Mouse (Mus musculus) macrophage (primary cell): Measurements from ENCODE around the gene Nptxr. TPM values are rescaled to one million over a fixed set of nuclear protein-coding genes. Genes with fewer than 3 reads are reported as not detected.
A peak's percentile ranks its signal among the peaks of the same experiment; 100 is the strongest.

Experiments used
- H3K27ac ChIP-seq: fragments of 350-480 bp; formaldehyde crosslinking; 2 replicates; pipeline ENCODE4 v1.9.0; 2021
- H3K36me3 ChIP-seq: fragments of 350-480 bp; formaldehyde crosslinking; 2 replicates; pipeline ENCODE4 v1.9.0; 2021; ENCODE audit errors: inconsistent target
- H3K4me3 ChIP-seq: fragments of 350-480 bp; formaldehyde crosslinking; 2 replicates; pipeline ENCODE4 v1.9.0; 2021; ENCODE audit errors: inconsistent target
- H3K79me2 ChIP-seq: fragments of 350-480 bp; formaldehyde crosslinking; 2 replicates; pipeline ENCODE4 v1.9.0; 2021; ENCODE audit errors: inconsistent target
- WGBS: methylation state at CpG from one replicate; pipeline ENCODE4 v1.1.7; 2026; ENCODE audit warnings: inconsistent platforms; ENCODE audit not compliant: missing documents; 5-methylcytosine and 5-hydroxymethylcytosine counted together
- polyA plus RNA-seq: library from polyadenylated mRNA; stranded (reverse); fragments of 250-400 nt; gene quantifications from 3 replicates; pipeline ENCODE4 v1.2.4, GENCODE M21; 2018; ENCODE audit warnings: inconsistent platforms

Gene Nptxr
- polyA plus RNA-seq, 1 experiment from 2014 or later, result 0.76 TPM

DNA sequence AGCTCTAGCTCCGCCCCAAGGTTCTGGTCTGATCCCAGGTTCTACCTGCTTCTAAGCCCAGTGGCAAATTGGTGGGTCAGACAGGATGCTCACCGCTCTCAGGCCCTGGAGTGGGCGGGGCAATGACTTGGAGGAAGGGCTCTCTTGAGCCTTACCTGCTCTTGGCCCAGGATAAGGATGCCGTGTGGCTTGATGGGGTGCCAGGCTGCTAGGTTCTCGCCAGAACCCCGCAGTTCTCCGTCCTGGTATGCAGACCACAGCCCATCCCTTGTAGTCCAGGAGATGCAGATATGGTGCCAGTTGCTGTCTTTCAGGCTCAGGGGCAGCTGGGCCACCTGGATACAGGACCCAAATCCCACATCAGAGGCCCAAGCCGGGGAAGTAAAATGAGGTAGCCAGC lies 14.5 kb downstream of the Nptxr start:
- Histone ChIP-seq H3K27ac (no peak overlapping the region), H3K36me3 (no peaks in the 10 kb centered on the region), H3K79me2 (no peaks in the 10 kb centered on the region), H3K4me3 (no peak overlapping the region)
- 85% methylated on average over 8 of the region's 8 CpGs for WGBS

DNA sequence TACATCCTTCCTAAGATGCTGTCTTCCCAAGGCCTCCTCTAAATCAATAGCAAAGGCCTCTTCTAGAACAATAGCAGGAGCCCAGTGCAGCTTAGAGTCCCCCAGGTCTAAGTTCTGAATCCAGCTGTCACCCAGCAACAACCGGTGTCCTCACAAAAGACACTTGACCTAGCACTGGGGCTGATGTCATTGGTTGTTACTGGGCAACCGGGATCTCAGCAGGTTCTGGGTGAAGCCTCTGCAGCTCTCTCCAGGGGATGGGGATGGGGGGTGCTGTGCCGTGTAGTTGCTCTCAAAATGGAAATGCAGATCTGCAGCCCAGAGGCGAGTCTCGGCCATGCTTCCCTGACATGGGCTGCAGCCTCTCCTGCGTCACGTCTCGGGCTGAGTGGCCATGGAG lies 16.8 kb downstream of the Nptxr start:
- H3K4me3 ChIP-seq, result no peak overlapping the region
- WGBS, result 75% methylated on average over 8 of the region's 8 CpGs
- no peaks in the 10 kb centered on the region for H3K79me2 ChIP-seq
- no peak overlapping the region for H3K27ac ChIP-seq
- no peaks in the 10 kb centered on the region for H3K36me3 ChIP-seq

DNA sequence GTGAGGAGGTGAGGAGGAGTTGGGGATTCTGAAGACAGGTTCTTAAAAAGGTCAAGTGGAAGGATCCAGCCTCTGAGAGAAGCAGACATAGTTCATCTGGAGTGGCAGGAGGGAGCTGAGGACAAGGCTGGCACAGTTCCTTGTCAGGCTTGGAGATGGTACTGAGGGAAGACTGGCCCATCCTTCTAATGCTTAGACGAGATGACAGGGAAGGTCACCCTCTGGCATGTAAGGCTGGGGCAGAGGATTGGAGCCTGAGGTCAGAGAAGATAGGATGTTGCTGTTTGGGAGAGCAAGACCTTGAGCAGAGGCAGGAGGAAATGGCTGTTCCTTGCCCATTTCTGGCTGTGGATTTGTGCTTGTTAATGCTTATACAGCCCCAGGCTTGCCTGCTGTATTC lies 19.5 kb downstream of the Nptxr start:
- H3K36me3 ChIP-seq, result no peaks in the 10 kb centered on the region

DNA sequence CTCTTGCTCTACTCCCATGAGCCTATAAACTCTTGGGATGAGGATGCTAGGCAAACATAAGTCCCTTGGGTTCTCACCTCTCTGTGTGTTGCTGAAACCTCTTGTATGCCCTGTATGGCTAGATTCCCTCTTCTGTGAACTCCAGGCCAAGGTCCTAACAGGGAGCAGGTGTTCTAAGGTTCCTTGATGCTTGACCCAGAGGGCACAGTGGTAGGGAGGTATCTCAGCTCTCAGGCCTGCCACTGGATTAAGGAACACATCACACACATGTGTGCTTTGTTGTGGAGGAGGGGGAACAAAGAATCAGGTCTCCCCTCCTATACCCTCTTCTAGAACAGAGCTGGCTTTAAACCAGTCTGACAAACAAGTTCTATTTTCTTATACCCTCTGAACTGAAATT lies 26.8 kb downstream of the Nptxr start, which contains the start of gene Dnal4:
Gene Dnal4 (minus strand): TSS at position 101 of the 400 bp plus-strand sequence.
- Histone ChIP-seq H3K79me2 (peaks cover 11% of the 10 kb centered on the region; the same call in 1 of the 2 replicates), H3K4me3 (no peak within 1 kb of the TSS), H3K27ac (no peak within 1 kb of the TSS), H3K36me3 (no peaks in the 10 kb centered on the region)

More for the DNA sequence above, 19.5 kb downstream of the Nptxr start:
- H3K79me2 ChIP-seq, result no peaks in the 10 kb centered on the region
- no peak overlapping the region for H3K4me3 ChIP-seq
- no peak overlapping the region for H3K27ac ChIP-seq
- 80% methylated on average over 1 of the region's 1 CpGs for WGBS

DNA sequence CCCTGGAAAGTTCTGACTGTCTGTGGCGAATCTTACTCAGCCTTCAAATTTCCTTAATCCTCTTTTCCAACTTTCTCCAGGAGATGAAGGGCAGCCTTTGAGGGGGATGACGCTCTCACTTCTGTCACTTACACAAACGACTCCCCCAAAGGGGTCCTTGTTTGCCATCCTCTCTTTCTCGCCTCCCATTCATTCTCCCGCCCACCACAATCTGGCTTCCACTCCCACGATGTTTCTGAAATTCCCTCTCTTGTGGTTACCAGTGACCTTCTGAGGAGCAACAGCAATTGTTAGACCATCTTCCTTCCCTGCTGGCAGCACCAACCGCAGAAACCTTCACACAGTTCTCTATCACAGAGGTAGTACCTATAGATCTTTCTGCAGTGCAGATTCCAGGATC lies 28.9 kb downstream of the Nptxr start:
- Histone ChIP-seq H3K79me2 (peaks cover 25% of the 10 kb centered on the region; the same call in 1 of the 2 replicates), H3K36me3 (no peaks in the 10 kb centered on the region), H3K27ac (no peak overlapping the region), H3K4me3 (no peak overlapping the region)
- WGBS, result 80% methylated on average over 7 of the region's 7 CpGs

DNA sequence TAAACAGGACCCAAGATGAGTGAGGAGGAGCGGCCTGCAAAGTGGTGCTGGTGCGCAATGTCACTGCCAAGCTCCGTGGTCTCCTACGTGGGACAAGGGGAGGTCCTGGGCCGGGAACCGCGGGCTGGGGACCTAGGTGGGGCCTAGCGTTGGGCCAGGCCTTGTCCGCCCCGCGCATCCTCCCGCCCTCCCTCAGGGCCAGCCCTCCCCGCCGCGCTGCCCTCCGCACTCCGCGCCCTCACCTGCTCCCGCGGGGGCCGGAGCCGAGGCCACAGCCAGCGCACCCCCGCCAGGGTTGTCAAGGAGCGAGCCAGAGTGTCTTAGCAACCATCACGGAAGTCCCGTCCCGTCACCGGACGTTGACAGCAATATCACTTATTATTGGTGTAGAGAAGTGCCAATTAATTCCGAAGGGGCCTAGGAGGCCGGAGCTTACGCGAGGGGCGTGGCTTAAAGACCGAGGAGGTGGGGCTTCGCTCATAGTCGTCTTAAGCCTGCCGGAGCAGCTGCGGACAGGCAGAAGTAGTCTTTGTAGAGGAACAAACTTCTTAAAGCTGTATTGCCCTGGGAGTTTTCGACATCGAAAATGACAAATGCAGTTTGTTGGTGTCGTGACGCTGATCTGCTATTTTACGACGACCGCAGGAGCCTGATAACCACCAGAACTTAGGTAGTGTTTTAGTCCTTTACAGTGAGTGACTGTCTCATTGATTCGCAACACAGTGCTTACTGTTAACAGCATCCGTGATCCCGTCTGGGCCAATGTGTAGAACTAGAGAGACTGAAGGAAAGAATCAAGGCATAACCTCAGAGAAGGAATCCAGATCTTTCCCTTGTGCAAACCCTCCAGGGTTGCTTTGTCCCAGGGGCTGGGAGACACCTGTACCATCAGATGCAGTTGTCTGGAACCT lies 30.2 kb downstream of the Nptxr start:
- peaks cover 25% of the 10 kb centered on the region; the same call in 1 of the 2 replicates for H3K79me2 ChIP-seq
- H3K36me3 ChIP-seq, result no peaks in the 10 kb centered on the region
- H3K27ac ChIP-seq, result peak overlapping the region; percentile 16
- WGBS, result 1% methylated on average over 50 of the region's 50 CpGs
- H3K4me3 ChIP-seq, result peak overlapping the region; percentile 85

DNA sequence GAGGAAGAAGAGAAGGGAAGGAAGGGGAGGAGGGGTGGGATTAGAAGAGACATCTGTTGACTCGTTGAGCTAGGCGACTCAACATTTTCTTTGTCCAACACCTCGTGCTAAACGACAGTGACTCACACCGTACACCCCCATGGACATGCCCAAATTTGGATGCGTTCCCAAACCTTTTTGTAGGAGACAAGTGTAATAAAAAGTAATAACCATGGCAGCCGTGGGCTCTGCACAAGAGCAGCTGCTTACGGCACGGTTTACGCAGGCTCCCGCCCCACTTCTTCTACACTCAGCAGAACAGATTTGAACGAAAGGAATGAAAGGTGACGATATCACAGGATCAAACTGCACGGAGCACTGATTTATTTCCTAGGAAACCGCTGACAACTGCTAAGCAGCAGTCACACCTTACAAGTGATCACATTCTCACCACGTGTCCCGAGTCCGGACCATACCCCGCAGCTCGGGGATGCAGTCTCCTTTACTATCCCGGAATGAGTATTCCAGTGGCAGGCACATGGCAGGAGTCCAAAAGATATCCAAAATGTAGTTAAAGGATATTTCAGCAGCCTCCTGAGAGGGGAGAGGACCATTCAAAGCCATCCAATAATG lies 33.8 kb downstream of the Nptxr start:
- H3K4me3 ChIP-seq, result no peak overlapping the region

DNA sequence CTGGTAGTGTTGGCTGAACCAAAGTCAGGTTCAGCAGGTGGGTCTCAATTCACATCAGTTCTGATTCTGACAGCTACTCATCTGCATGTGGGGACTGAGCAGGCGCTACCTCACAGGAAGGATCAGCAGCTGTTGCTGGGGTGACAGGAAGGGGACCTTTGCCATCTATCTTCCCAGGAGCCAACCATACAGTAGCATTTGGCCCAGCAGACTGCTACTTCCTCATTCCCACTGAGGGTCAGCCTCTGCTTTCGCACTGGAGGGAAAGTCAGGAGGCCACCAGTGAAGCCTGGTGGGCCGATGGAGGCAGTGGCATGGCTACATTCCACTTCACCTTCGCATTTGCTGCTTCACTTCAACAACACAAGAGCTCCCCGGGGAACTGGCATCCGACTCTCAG lies 36.3 kb downstream of the Nptxr start:
- Histone ChIP-seq H3K79me2 (peaks cover 25% of the 10 kb centered on the region; the same call in 1 of the 2 replicates), H3K4me3 (peak overlapping the region; percentile 3; the same call in 1 of the 2 replicates), H3K36me3 (no peaks in the 10 kb centered on the region), H3K27ac (peak overlapping the region; percentile 38; the same call in 1 of the 2 replicates)
- 6% methylated on average over 6 of the region's 6 CpGs for WGBS

More for the DNA sequence above, 33.8 kb downstream of the Nptxr start:
- H3K36me3 ChIP-seq, result no peaks in the 10 kb centered on the region
- H3K79me2 ChIP-seq, result peaks cover 31% of the 10 kb centered on the region; the same call in 1 of the 2 replicates
- H3K27ac ChIP-seq, result no peak overlapping the region
- WGBS, result 83% methylated on average over 21 of the region's 21 CpGs

DNA sequence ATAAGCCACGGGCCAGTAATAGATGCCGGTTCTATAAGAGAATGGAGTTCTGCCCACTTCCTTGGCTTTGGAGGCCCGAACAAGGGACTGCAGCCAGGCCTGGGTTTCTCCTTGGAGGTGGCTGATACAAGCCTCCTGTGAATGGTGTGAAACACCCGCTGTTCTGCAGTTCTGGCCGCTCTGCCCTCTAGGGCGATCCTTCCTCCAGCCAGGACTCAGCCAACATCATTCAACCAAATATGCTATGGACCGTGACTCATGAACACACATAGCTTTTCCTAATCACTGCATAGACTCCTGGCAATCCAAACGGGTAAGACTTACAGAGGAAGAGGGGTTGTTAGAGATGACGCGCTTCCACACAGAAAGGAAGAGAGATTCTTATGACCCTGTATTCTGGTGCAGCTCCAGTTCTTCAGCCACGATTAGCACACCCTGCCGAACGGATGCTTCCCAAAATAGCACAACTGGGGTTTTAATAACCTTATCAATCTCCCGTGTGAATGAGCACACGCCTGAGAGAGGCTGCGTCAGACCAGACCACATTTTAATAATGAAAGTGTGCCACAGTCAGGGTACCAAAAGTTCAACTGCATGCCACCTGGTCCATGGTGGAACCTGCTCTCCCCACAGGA lies 37.1 kb downstream of the Nptxr start:
- 80% methylated on average over 16 of the region's 16 CpGs for WGBS
- Histone ChIP-seq H3K79me2 (peaks cover 20% of the 10 kb centered on the region; the same call in 1 of the 2 replicates), H3K36me3 (peaks cover 6% of the 10 kb centered on the region; the same call in 1 of the 2 replicates)

DNA sequence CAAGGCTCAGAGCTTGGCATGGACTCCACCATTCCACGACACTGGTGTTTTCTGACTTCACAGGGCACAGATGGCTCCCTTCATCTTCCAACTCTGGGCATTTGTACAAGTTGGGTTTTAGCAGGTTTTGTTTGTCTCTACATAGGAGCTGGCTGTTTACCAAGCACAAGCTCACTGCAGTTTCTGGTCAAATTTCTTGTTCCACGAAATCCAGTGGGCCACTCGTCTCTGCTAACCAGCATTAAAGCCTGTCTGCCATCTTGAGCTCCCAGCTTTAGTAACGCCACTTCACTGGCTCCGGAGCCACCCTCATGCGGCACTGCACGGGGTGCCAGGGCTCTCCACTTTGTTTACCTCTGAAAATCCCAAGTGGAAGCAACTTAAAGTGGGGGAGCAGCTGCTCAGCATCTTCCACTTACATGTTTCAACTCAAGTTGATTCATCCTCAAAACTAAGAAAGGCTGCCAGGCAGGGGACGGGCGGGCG lies 37.9 kb downstream of the Nptxr start:
- Histone ChIP-seq H3K79me2 (peaks cover 16% of the 10 kb centered on the region; the same call in 1 of the 2 replicates), H3K27ac (no peak overlapping the region), H3K4me3 (no peak overlapping the region), H3K36me3 (peaks cover 6% of the 10 kb centered on the region; the same call in 1 of the 2 replicates)
- WGBS, result 93% methylated on average over 10 of the region's 10 CpGs

More for the DNA sequence above, 37.1 kb downstream of the Nptxr start:
- Histone ChIP-seq H3K4me3 (no peak overlapping the region), H3K27ac (no peak overlapping the region)

DNA sequence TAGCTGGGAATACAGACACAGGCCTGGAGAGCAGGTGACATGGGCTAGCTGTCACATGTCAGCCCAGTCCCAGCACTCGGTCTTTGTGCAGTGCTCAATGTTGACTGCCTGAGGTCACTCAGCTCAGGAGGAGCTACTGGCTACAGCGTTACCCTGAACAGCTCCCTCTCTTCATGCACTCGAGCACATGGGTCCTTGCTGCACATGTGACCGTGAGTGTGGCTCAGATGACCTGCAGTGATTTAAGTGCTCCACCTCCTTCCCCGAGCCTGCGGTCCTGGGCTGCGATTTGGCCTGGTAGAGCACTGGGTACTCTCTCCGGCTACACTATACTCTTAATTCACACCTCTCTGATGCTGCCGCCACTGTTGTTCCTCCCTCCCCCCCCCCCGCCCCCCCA lies 38.4 kb downstream of the Nptxr start:
- no peak overlapping the region for H3K4me3 ChIP-seq
- no peak overlapping the region for H3K27ac ChIP-seq
- H3K79me2 ChIP-seq, result peaks cover 11% of the 10 kb centered on the region; the same call in 1 of the 2 replicates
- H3K36me3 ChIP-seq, result peaks cover 6% of the 10 kb centered on the region; the same call in 1 of the 2 replicates
- whole genome bisulfite sequencing, result 94% methylated on average over 8 of the region's 10 CpGs

DNA sequence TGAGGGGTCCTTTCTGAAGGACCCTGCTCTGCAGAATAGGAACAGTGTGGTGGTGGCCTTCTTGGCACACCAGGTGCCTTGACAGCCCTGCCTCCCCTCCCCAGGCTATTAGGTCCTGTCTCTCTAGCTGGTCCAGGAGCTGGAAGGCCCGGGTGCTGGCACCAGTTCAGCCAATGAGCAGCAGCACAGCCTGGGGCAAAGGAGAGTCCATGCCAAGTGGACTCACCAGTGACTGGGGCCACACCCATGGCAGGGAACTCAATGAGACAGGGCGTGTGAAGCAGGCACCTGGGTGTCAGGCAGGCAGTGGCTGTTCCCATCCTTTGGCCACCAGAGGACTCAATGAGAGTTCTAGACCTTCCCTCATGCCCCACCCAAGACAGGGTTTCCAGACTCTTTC lies 39.2 kb downstream of the Nptxr start:
- Histone ChIP-seq H3K27ac (no peak overlapping the region), H3K4me3 (no peak overlapping the region), H3K79me2 (peaks cover 6% of the 10 kb centered on the region; the same call in 1 of the 2 replicates), H3K36me3 (peaks cover 6% of the 10 kb centered on the region; the same call in 1 of the 2 replicates)
- 92% methylated on average over 2 of the region's 2 CpGs for WGBS

DNA sequence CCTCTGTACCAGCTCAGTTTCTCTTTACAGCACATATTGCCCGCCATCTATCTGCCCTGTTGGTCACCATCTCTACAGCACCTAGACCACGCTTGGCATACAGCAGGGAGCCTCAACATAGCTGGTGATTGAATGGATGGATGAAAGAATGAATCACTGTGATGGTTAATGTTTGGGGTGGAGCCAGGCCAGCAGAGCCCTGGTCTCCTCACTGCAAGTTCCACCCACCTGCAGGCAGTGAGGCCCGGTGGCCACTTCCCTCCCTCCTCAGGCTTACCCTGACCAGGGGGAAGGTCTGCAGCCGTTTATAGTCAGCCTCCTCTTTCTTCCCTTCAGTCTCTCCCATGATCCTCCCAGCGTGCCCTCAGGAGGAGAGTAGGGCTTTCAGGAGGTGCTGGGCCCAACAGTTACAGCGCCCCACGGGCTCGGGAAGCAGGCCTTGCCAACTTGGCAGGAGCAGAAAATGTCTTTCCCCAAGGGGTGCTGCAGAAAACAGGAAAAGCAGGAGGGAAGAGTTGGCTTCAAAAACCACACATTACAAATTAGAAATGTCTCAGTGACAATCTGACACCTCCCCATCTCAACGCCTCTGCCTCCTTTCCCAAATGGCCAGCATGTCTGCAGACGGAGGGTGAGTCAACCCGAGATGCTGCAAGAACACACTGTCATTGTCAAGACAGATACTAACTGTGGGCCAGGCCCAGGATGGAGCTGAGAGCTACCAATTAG lies 39.9 kb downstream of the Nptxr start:
- Histone ChIP-seq H3K4me3 (no peak overlapping the region), H3K36me3 (peaks cover 6% of the 10 kb centered on the region; the same call in 1 of the 2 replicates), H3K27ac (no peak overlapping the region), H3K79me2 (peaks cover 6% of the 10 kb centered on the region; the same call in 1 of the 2 replicates)
- 90% methylated on average over 11 of the region's 11 CpGs for WGBS
